Mouse (Mus musculus): ENCODE results near the gene Oxct1.

- no peak for TF ChIP-seq CTCF (IDR thresholded peaks at IDR 0.05)
- TF ChIP-seq EP300 (IDR thresholded peaks at IDR 0.05): no peak
Observed at GRCm38 (mm10) chr15:4028960-4029359, 2.8 kb downstream of the Oxct1 start.
